Mouse (Mus musculus): ENCODE results near the gene Stam.
"Not testable (repeated sequence)": the region's sequence is repeated elsewhere in the genome, so short reads cannot be mapped to it uniquely, and the experiment has no call there.

The Stam gene

DNA sequence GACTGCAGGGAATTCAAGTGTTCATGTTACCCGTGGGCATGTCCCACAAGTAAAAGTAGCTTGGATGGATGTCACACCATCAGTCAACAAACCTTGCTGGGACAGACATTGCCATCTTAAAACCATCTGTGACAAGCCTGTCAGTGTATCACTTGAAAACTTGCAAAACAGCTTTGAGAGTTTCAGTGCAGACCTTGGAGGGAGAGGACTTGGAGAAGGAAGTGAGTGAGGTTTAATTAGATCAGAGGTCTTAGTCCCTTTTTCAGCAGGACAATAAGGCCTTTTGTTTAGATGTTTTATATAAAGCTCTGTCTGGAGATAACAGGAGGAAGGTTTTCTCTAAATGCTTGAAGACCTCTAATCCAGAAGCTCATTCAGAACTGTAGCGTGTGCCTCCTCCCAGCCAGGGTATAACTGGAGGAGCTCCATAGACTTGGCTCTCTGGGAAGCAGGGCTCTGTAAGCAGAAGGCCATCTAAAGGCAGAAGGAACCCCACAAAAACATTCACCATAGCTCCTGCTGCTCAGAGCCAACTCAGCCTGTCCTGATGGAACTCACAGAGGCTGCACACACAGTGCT lies 124.5 kb downstream of the Stam start:
- not testable (repeated sequence) for DNase-seq
